Mouse (Mus musculus) layer of hippocampus, adult 18-20 months (tissue): Measurements from ENCODE around the gene Tlr12. TPM values are rescaled to one million over a fixed set of nuclear protein-coding genes. Genes with fewer than 3 reads are reported as not detected.
"Not testable (repeated sequence)": the region's sequence is repeated elsewhere in the genome, so short reads cannot be mapped to it uniquely, and the experiment has no call there.

ENCODE experiments used
- DNase-seq, 2 experiments: peaks; one replicate each; pipeline ENCODE4 v3.0.0; 2022; ENCODE audit warnings: low spot score in 2 of 2
- total RNA-seq, 2 experiments: library from RNA; stranded (reverse); gene quantifications; 2 replicates each; pipeline ENCODE4 v1.2.3; 2021

Gene Tlr12
- total RNA-seq, 2 experiments from 2014 or later = 0.84 to 0.96 TPM

DNA sequence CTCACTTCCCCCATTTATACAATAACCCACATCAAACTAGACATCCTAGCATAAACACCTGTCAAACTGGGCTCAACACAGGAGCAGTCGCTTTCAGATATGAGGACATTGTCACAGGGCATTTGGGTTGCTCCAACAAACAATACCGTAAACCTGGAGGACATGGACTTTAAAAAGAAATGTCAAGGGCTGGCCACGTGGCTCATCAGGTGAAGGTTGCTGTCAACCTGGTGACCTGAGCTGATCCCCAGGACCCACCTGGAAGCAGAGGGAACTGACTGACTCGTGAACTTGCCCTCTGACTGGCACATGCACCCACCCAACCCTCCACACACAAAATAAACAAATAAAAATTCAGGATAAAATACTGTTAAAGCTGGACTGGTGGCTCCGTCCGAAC is 2.2 kb upstream of the Tlr12 start:
- no peak for DNase-seq

DNA sequence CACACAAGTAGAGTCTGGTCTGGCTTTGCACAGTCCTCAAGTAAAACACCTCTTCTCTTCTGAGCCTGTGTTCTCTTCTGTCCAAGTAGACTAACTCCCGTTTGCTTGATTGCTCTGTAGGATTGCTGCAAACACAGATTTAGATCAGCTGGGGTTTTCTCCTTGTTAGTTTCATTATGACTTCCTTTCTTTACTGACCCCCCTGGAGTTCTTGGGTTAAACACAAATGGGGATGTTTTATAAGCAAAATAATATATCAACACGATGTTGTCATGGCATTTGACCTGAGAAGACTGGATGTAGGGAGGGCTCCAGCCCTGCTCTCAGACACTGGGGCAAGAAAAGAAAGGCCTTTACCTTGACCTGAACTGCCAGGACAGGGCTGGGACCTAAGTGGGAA is 544 bp upstream of the Tlr12 start:
- DNase-seq = no peak

DNA sequence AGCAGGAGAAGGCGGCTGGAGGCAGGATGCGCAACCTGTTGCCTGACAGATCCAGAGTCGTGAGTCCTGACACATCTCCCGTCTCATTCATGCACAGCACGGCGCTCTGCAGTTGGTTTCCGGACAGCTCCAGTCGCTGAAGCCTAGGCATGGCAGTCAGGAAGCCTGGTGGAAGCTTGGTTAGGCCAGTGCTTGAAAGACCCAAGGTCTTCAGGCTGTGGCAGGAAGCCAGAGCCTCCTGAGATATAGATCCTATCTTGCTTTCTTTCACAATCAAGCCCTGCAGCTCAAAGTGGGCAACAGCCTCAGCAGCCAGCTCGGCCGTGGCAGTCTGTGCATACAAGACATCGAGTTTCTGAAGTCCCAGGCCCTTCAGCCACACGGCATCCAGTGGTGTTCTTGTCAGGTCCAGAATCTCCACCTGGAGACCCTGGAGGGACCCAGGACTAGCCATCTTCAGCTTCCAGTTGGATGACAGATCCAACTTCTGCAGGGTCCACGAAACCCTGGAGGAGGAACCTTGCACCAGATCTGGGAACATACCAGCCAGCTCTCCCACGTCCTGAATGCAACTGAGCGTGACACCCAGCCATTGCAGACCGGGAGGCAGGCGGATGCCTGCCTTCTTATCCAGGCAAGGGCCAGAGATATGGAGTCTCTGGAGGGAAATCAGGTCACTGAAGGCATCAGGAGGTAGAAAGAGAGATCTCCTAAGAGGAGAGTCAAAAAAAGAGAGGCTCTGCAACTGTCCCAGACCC is 877 bp downstream of the Tlr12 start:
- no peak for DNase-seq

DNA sequence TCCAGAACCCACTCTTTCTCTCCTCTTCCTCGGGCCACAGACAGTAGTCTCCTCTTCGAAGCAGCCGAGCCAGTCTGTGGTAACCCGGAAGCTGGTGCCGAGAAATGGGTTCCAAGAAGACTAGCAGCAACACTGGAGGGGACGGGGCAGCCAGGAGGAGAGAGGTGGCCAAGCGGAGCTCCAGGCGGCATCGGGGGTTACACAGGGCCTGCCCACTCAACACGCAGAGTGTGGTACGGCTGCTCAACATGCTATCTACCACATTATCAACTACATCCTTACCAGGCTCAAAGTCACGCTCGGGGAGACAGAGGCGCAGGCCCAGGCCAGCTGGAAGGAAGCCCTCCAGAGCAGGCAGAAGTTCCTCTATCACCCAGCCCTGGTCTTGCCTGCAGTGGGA is 2.7 kb downstream of the Tlr12 start:
- DNase-seq = no peak

DNA sequence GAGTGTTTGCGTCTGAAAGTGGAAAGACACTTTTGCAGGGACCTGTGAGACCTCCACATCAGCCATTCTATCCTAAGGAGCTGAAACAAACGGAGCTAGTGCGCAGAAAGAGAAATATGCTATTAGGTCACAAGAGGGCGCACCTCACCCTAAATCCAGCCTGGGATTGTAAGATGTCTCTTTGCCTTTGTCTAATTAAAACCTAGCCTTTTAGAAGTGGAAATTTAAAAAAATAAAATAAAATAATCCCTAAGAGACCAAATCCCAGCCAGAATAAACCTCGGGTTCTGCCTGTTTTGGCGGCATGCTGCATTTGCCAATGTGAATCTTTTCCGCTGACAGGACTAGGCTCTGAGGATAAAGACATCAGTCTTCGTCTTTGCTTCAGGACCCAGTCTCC is 5.1 kb downstream of the Tlr12 start:
- DNase-seq = peak in 1 of 2 experiments; percentile 80

DNA sequence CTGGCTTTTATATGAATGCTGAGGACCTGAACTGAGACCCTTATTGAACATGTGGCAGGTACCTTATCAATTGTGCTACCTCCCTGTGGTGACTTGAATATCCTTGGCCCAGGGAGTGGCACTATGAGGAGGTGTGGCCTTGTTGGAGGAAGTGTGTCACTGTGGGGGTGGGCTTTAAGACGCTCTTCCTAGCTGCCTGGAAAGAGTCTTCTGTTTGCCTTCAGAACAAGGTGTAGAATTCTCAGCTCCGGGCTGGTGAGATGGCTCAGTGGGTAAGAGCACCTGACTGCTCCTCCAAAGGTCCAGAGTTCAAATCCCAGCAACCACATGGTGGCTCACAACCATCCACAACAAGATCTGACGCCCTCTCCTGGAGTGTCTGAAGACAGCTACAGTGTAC is 6.7 kb downstream of the Tlr12 start:
- not testable (repeated sequence) for DNase-seq

DNA sequence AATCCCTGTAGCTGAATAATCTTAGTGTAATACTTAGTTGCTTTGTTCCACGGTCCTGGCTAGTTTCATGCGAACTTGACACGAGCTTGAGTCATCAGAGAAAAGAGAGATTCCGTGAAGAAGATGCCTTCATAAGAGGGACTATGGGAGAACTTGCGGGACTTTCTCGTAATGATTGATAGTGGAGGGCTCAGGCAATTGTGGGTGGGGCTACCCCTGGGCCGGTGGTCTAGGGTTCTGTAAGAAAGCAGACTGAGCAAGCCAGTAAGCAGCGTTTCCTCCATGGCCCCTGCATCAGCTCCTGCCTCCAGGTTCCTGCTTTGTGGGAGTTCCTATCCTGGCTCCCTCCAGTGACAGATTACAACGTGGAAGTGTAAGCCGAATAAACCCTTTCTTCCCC is 7.7 kb downstream of the Tlr12 start:
- no peak for DNase-seq

DNA sequence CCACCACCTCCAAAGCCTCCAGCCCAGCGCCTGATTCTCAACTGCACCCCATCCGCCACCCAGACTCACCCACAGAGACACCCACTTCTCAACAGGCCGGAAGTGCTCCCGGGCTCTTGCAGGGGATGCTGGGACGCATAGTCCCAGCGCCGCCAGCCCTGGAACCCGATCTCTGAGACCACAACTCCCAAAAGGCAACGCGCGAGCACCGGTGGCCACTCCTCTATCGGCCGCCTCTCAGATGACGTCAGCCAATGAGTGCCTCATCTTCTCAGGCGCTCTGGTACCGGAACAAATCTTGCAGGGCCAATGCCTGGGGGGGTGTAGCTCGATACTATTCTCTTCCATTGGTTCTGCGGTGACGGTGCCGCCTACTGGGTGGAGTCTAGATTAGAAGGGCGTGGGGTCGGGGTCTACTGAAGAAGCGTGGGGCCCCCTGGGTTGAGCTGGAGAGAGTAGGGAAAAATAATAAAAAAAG is 8.5 kb downstream of the Tlr12 start, which contains the start of gene Zscan20:
Zscan20 (minus strand) TSS at position 174 of the 478 bp plus-strand sequence.
- peak; percentile 98 to 99 for DNase-seq

DNA sequence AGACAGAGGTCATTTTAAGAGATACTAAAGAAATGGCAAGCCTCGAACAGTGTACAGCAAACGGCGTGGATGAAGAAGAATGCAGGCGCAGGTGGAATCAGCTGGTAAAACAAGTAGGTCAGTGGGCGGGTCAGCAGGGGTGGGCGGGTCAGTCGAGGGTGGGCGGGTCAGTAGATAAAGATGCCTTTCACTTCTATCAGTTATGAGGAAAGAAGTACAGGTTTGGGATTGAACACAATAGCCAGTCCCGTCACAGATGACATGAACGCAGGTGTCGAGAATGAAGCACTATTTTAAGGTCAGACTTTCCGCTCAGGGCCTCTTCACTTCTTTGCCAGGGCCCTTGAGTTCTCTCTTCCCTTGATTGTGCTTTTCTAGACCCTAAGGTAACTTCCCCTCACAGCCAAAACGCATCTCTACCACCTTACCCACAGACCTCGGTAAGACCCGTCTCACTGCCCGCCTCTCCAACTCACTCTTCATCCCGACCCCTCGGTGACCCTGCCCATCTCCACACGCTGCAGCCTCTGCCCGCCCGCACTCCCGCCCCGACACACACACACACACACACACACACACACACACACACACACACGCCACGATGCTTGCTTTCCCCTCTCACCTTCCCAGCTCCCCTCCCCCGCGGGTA is 9.0 kb downstream of the Tlr12 start:
- DNase-seq = no peak

DNA sequence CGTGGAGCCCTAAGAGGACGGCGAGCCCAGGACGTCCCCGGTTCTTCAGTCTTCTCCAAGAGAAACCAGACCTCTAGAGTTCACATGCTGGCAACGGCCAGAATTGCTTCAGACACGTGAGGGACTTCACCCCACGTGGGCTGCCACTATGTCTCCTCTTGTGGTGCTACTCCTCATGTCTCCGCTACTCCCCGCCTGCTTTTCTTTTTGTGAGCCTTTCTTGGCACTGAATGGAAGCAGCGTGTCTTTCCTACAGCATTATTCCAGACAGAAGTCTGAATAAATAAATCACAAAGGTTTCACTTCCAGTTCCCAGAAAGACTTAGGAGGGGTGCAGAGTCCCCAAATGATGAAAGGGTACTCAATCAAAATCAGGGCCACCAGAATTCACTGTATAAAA is 10.8 kb downstream of the Tlr12 start:
- DNase-seq = peak in 1 of 2 experiments; percentile 52

DNA sequence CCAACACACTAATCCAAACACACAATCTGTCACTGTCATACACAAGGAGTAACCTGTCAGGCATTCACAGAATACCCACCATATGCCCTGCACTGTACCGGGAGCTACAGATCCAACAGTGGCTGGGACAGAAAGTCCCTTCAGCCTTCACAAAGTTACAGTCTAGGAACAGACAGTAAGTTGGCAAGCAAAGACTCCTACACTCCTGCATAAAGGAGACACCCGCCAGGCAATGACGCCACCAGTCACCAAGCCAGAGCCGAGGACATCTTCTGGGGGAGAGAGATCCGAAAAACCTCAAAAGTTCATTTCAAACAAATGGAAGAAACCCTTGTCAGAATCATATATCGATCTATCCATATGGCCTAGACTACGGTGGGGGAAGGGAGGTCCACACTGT is 11.8 kb downstream of the Tlr12 start:
- peak in 1 of 2 experiments; percentile 73 for DNase-seq

DNA sequence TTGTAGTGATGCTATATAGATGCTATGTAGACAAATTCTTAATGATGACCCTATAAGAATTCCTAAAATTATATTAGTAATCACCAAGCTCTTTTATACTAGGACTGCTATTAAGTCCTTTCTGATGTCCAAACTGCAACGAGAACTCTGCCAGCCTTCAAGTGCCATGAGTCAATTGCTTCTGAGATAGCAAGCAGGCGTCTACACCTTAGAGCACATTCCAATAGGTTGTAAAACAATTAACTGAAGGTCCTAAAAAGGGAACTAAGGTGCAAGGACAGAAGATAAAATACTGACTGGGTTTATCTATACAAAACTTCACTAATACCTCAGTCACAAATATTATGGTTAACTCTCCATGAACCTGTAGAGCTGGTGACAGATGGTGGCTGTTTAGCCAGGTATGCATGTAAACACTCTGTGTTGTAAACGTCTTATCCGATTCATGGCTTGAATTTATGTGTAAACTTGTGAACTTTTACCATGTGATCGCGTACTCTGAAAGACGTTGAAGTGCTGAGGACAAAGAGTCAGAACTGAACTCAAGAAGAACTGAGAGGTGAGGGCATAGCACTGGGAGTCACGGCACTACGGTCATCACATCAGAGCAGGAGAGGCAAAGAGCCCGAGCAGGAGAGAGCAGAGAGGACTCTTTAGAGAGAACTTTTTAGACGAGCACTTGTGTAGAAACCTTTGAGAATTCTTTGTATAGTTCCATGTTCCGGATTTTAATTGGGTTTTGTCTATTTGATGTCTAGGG is 20.4 kb downstream of the Tlr12 start:
- DNase-seq = no peak

DNA sequence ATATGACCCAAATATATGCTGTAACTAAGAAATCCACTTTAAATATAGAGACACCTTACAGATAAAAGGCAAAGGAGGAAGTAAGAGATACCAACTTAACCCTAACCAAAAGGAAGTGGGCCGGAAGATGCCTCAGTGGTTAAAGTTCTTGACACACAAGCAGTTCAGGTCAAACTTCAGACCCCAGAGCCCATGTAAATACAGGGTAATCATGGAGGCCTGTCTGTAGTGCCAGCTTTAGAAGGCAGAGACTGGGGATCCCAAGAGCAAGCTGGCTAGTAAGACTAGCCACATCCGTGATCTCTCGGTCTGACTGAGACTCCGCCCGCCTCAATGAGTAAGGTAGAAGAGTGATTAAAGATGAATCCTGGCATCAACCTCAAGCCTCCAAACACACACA is 24.4 kb downstream of the Tlr12 start:
- no peak for DNase-seq

DNA sequence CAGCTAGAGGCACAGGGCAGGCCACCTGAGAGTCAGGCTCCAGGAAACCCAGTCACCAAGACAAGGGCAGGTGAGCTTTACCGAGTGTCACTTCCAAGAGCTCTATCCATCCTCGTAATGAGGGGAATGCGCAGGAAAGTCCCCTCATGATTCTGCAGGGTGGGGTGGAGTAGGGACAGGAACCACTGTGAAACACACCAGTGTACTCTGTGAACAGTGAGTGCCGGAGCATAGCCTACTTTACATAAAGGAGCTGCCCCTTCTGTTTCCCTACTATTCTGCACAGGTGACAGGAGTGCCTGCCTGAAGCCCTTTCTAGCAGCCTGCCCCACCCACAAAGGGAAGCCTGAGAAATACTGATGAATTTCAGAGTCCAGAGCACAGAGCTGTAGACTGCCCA is 25.1 kb downstream of the Tlr12 start:
- no peak for DNase-seq

DNA sequence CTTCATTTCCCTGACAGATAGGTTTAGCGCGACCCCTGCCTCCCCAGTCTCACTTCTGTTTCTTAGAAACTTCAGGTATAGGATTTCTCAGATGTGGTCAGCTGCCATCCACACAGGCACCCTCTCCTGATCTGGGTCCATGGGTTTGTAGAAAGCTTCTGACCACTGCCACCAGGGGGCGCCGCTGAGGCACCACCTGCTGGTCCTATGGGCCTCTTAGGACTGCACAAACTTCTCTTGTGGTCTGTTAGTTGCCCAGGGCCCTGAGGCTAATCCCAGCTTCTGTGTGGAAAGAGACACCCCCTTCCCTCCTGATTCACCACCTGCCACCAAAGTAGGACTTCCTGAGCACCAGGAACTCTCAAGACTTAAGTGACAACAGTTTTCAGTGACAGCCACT is 39.2 kb downstream of the Tlr12 start:
- no peak for DNase-seq

DNA sequence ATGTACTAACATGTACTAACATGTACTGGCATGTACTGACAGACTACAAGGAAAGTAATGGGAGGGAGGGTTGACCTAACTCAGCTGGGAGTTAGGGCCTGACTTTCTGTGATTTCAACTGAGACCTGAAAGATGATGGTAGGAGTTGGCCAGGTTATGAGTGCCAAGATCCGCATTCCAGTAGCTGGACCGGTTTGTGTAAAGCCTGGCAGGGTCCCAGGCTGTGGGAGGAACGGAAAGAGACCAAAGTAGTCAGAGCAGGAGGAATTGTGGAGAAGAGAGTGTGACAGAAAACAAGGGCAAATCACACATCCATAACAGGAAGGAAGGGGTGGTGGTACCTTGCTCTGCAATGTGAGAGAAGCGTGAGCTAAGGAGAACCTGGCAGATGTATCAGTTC is 42.6 kb downstream of the Tlr12 start:
- DNase-seq = no peak

Other genes starting within 250 kb of the Tlr12 start
- gene Zscan20, start 8.5 kb downstream of the Tlr12 start, total RNA-seq = 10 to 100 TPM in 1 of 2 experiments, 1 to 10 TPM in 1; 8.7 to 10.6 TPM
- gene Phc2, start 36.1 kb upstream of the Tlr12 start, total RNA-seq = 100 to 1,000 TPM in 1 of 2 experiments, 10 to 100 TPM in 1; 99.6 to 102 TPM
- under 1 TPM; 0.28 to 0.35 TPM for gene A3galt2, start 136.7 kb upstream of the Tlr12 start, total RNA-seq
- gene Zfp362, start 187.4 kb upstream of the Tlr12 start, total RNA-seq = 10 to 100 TPM; 24.3 to 25.4 TPM